Mouse (Mus musculus) hindbrain, embryonic 10.5 days (tissue): ENCODE measurements at regions not wholly inside any gene's neighbourhood (a gene's known extent, or its start where the extent isn't known, plus 50 kb on each side); places are given as distances from the start of the nearest gene placed in this dataset.

Source experiments
- DNase-seq: peaks from one replicate; pipeline ENCODE4 v3.0.0-alpha.2; 2017; ENCODE audit warnings: low spot score
- H3K27ac ChIP-seq: fragments of 300-500 bp; sonication (generic); 2 replicates; pipeline ENCODE4 v1.5.1; 2016; ENCODE audit warnings: mild to moderate bottlenecking, moderate library complexity
- H3K27me3 ChIP-seq: fragments of 300-500 bp; sonication (generic); 2 replicates; pipeline ENCODE4 v1.6.1; 2016; ENCODE audit warnings: mild to moderate bottlenecking; ENCODE audit not compliant: poor library complexity, insufficient read depth, severe bottlenecking
- H3K36me3 ChIP-seq: fragments of 300-500 bp; sonication (generic); 2 replicates; pipeline ENCODE4 v1.6.1; 2016; ENCODE audit warnings: mild to moderate bottlenecking, moderate library complexity
- H3K4me1 ChIP-seq: fragments of 300-500 bp; sonication (generic); replicated peaks from 2 replicates; pipeline ENCODE4 v1.6.1; 2016; ENCODE audit warnings: mild to moderate bottlenecking
- H3K4me3 ChIP-seq: fragments of 300-500 bp; sonication (generic); 2 replicates; pipeline ENCODE4 v1.5.1; 2016; ENCODE audit warnings: mild to moderate bottlenecking, moderate library complexity
- H3K9me3 ChIP-seq: fragments of 300-500 bp; sonication (generic); 2 replicates; pipeline ENCODE4 v1.6.1; 2016; ENCODE audit warnings: mild to moderate bottlenecking, moderate library complexity
- WGBS: fragments of 180-500 bp; shearing (Covaris S2); methylation state at CpG from one replicate; pipeline ENCODE4 v1.1.7; 2016; 5-methylcytosine and 5-hydroxymethylcytosine counted together

DNA sequence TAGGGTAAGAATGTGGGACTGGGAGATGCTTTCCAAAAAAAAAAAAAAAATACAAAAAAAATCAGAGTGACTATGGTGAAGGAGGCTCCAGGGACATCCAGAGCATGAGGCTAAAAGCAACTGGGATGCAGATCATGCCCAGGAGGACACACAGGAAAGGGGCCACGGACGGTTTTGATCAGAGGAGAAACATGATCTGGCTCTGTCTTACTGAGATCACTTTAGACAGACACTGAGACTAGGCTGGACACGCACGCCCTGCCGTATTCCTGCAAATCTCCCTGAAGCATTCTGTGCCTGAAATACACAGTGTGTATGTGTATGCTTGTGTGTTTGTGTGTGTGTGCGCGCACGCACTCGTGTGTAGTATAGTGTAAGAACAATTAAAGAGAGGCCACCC is 167.1 kb downstream of the Dusp6 start:
- H3K27ac ChIP-seq = no peak overlapping the region
- DNase-seq = no peak

DNA sequence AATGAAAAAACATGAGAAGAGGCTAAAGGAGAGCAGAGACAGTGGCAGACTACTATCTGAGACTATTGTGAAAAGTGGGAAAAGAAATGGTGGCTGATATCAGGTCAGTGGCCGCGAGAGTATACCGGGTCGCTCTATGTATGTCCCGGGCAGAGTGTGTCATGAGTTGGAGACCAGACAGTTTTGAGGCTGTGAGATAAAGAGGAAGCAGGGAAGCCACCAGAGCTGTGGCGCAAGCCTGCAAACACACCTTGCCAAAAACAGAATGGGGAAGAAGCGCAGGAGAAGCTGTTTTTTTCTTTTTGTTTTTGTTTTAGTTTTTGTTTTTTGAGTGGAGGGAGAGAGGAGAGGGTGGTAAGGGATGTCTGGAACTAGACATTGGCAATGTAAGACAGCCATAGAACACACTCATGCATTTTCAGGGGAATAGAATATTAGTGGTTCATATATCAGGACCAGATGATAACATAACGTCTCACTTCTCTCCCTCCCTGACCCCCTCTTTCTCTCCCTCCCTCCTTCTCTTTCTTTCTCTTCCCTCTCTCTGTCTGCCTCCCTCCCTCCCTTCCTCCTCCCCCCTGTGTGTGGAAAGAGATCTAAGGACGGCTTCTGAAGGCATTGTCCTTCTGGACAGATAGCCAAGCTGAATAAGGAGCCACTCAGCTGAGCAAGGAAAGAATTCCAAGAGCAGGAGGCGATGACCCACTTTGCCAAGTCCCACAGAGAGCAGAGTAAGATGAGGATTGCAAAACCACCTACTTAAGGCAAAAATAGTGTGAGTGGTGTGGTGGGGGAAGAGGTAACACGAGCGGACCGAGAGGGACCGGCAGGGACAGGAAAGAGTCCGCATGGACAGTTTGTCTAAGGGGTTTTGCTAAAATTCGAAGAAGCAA is 167.9 kb downstream of the Dusp6 start:
- Histone ChIP-seq H3K4me3 (no peak overlapping the region), H3K36me3 (no peaks in the 10 kb centered on the region), H3K27me3 (no peaks in the 10 kb centered on the region), H3K9me3 (no peaks in the 10 kb centered on the region), H3K27ac (peak overlapping the region; percentile 77), H3K4me1 (peaks cover 13% of the 10 kb centered on the region)
- DNase-seq = no peak
- WGBS = 63% methylated on average over 16 of the region's 16 CpGs

More for the DNA sequence above, 167.1 kb downstream of the Dusp6 start:
- Histone ChIP-seq H3K4me1 (peaks cover 13% of the 10 kb centered on the region), H3K36me3 (no peaks in the 10 kb centered on the region), H3K4me3 (no peak overlapping the region), H3K27me3 (no peaks in the 10 kb centered on the region), H3K9me3 (no peaks in the 10 kb centered on the region)
- 62% methylated on average over 9 of the region's 9 CpGs for WGBS

DNA sequence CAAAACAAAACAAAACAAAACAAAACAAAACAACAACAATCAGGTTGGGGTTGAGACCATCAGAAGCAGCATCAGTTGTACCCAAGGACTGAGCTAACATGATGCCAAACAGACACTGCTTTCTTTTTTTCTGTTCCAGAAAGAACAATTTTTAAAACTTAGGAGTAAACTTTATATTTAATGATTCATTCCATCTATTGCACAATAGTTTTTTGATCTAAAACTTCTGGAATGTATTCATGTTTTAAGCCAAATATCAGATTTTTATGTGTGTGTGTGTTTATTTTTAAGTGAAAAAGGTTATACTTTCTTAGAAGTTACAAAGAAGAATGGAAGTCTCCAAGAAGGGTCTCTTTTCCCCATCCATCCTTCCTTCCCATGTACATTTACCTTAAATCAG is 174.0 kb downstream of the Dusp6 start:
- Histone ChIP-seq H3K4me3 (no peak overlapping the region), H3K9me3 (0 out of 2 replicates have a peak, but pooled peaks cover 3% of the 10 kb centered on the region), H3K27ac (no peak overlapping the region), H3K4me1 (peaks cover 2% of the 10 kb centered on the region; the same call in 1 of the 2 replicates), H3K36me3 (no peaks in the 10 kb centered on the region), H3K27me3 (no peaks in the 10 kb centered on the region)
- no peak for DNase-seq

DNA sequence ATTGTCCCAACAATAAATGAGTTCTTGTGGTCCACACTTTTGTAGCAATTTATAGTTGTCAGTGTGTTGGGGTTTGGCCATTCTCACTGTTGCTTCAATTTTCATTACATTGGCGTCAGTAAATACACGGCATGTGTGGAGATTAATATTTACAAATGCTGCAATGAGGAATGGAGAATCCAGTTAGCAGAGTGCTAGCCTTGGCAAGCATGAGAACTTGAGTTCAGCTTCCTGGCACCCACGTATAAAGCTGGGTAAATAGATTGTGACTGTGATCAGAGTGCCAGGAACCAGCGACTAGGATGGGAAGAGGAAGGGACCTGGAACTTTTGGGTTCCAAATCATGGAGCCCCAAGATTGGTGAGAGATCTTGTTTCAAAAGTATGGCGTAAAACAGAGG is 177.1 kb downstream of the Dusp6 start:
- DNase-seq = no peak
- H3K4me3 ChIP-seq = no peak overlapping the region
- H3K27me3 ChIP-seq = no peaks in the 10 kb centered on the region
- WGBS = 91% methylated on average over 5 of the region's 5 CpGs
- H3K9me3 ChIP-seq = peaks cover 10% of the 10 kb centered on the region; the same call in 1 of the 2 replicates
- H3K4me1 ChIP-seq = peaks cover 6% of the 10 kb centered on the region; the same call in 1 of the 2 replicates
- H3K27ac ChIP-seq = no peak overlapping the region
- peaks cover 5% of the 10 kb centered on the region; the same call in 1 of the 2 replicates for H3K36me3 ChIP-seq

DNA sequence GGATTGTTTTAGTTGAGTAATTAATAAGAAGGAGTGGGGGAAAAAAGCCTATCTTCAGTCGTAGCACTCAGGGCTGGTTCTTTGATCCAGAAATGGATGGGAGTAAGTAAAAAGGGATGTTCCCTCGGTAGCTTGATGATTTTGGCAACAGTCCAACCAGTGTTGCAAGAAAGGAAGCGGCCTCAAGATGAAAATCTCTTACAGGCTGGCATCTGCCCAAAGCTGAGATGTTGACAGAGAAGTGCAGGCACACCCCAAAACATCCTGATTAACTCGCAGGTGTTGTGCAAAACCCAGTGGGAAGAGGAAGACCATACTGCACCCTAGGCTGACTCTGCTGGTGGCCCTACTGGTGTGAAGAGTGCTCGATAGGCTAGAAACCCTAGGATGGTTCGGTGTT is 178.0 kb downstream of the Dusp6 start:
- no peak for DNase-seq
- no peaks in the 10 kb centered on the region for H3K27me3 ChIP-seq
- peaks cover 15% of the 10 kb centered on the region; the same call in 1 of the 2 replicates for H3K9me3 ChIP-seq
- no peak overlapping the region for H3K4me3 ChIP-seq
- 76% methylated on average over 6 of the region's 6 CpGs for WGBS
- H3K36me3 ChIP-seq = peaks cover 5% of the 10 kb centered on the region; the same call in 1 of the 2 replicates
- no peak overlapping the region for H3K27ac ChIP-seq
- H3K4me1 ChIP-seq = peaks cover 6% of the 10 kb centered on the region; the same call in 1 of the 2 replicates

DNA sequence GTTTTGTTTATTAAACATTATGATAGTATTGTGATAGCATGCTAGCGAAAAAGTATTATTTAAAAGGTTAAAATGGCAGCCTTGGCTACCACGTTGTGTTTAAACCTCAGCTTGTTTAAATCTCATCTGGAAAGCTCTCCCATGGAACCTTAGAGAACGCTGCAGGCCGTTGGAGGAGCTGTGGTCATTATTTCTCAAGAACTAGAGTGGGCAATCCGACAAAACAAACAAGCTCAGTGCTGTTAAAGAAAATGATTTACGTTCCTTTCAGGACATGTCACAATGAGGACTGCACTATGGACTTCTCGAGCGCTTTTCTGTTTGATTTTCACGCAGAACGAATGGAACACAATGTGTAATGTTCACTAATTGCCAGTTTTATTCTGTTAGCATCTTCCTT is 178.9 kb downstream of the Dusp6 start:
- Histone ChIP-seq H3K4me1 (peaks cover 6% of the 10 kb centered on the region; the same call in 1 of the 2 replicates), H3K4me3 (no peak overlapping the region), H3K36me3 (peaks cover 5% of the 10 kb centered on the region; the same call in 1 of the 2 replicates), H3K27me3 (no peaks in the 10 kb centered on the region), H3K9me3 (peaks cover 12% of the 10 kb centered on the region; the same call in 1 of the 2 replicates), H3K27ac (no peak overlapping the region)
- WGBS = 66% methylated on average over 10 of the region's 10 CpGs
- no peak for DNase-seq

DNA sequence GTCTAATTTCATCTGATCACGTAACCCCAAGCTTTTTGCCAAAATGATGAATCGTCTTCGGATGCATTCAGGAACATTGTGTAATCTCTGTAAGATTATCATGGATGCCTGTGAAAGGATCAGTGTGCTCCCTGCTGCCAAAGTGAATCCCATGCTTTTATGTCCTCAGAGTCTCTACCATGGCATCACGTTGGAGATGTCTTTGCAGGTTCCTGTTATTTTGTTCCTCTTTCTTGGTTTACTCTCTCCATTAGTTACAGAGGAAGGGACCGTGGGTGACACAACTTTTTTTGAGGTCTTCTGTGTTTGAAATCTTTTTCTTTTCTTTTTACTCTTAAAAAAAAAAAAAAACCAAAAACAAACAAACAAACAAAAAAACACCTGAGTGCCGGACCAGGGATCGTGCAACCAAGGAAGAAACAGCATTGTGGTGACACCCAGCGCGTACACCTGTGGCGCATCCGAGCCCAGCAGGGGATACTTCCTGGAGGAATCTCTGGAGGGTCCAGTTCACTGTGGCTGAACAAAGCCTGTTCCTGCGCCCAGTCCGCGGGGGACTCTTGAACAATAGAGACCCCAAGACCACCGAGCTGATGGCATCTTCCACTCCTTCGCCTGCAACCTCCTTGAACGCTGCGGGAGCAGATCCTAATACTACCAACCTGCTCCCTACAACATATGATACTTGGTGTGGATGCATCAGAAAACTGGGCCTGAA is 180.6 kb downstream of the Dusp6 start:
- Histone ChIP-seq H3K4me1 (peaks cover 6% of the 10 kb centered on the region; the same call in 1 of the 2 replicates), H3K36me3 (peaks cover 5% of the 10 kb centered on the region; the same call in 1 of the 2 replicates), H3K27me3 (no peaks in the 10 kb centered on the region), H3K27ac (no peak overlapping the region), H3K9me3 (peaks cover 12% of the 10 kb centered on the region; the same call in 1 of the 2 replicates), H3K4me3 (no peak overlapping the region)
- WGBS = 90% methylated on average over 18 of the region's 18 CpGs
- no peak for DNase-seq

DNA sequence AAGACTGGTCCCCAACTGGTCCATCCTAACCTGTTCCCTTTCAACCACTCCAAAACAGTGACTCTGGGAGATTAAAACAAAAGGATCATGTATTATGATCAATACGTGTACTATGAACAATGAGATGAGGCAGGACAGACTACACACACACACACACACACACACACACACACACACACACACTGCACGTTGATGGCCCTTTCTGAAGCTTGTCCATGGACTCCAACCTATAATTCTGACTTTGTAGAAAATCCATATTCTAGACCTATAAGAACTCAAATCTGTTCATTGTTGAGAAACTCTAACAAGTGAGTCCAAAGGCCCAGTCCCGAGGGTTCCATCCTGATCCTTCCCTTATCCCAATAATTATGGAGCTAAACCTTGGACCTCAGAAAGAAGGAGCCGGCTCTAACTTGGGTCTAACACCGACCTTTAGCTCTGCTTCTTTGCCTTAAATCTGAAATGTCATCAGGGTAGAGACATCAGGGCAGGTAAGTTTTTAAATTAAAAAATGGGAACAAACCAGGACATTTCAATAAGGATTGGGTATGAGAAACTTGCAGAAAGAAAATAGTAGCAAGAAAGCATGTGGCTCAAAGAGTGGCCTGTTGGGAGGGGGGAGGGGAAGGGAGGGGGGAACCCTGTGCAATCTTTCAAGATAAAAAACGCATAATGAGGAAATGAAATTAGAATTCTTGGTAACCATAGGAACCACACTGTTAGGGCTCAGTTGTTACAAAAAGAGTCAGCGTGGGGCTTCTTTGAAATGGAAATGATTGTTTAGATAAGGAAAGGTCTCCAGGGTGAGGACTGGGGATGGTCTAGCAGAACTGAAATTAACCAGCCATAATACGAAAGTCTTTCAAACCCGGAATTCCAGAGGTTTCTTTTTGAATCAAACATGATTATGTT is 187.9 kb downstream of the Dusp6 start:
- 0 out of 2 replicates have a peak overlapping the region, but pooled peaks have one; percentile 6 for H3K4me3 ChIP-seq
- peaks cover 7% of the 10 kb centered on the region for H3K27me3 ChIP-seq
- no peaks in the 10 kb centered on the region for H3K9me3 ChIP-seq
- 27% methylated on average over 9 of the region's 9 CpGs for WGBS
- H3K27ac ChIP-seq = peak overlapping the region; percentile 69
- no peak for DNase-seq
- no peaks in the 10 kb centered on the region for H3K36me3 ChIP-seq
- H3K4me1 ChIP-seq = peaks cover 23% of the 10 kb centered on the region

DNA sequence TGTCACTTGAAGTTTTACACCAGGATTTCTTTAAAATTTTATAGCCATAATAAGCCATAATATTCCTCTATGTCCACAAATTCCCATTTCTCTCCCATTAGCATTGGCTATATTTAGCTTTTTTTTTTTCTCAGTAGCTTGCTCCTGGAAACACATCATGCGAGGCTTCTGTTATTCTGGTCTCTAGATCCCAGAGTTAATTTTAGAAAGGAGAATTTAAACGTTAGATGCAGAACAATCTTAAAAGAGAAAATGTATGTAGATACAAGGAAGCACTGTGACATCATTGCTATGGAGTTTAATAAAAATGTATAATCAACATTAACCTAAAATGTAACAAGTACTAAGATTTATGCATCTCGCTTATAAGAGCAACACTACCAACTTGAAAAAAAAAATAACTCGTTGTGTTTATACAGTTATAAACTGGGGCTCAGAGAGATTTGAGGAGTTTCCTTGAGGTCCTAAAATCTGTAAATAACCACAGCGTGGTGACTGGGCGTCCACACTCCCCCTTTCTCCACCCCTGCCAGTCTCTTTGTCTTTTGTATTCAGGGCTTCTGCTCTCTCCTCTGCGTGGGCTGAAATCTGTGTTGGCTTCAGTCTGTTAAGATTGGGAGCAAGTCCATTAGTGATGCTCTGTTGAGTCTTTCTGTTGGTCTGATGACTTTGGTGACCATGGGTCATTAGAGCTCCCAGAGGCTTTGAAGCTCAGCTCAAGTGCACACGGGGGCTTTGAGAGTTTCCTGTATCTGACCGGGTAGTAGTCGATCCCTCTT is 188.8 kb downstream of the Dusp6 start:
- Histone ChIP-seq H3K27me3 (peaks cover 9% of the 10 kb centered on the region), H3K36me3 (no peaks in the 10 kb centered on the region), H3K4me3 (no peak overlapping the region), H3K4me1 (peaks cover 23% of the 10 kb centered on the region), H3K9me3 (no peaks in the 10 kb centered on the region), H3K27ac (peak overlapping the region; percentile 75)
- 20% methylated on average over 10 of the region's 10 CpGs for WGBS
- DNase-seq = peak; percentile 35

DNA sequence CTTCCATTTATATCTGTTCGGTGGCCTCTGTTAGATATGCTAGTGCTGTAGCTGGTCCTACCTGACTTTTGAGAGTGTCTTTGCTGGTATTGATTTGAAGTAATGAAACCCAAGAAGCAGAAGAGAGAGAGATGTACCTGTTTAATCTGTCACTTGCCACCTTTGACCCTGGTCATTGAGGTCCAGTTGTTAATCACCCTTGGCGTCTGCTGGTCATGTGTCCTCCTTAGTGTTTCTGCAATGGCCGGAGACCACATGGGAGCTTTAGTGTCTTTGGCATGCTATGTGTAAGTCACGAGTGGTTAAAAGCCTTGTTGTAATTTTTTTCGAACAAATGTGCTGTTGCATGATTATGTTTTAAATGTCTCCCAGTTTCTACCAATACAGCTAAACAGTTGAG is 193.1 kb downstream of the Dusp6 start:
- DNase-seq = no peak
- 86% methylated on average over 5 of the region's 5 CpGs for WGBS
- Histone ChIP-seq H3K27me3 (peaks cover 32% of the 10 kb centered on the region), H3K4me1 (peaks cover 38% of the 10 kb centered on the region), H3K4me3 (no peak overlapping the region), H3K27ac (no peak overlapping the region), H3K9me3 (no peaks in the 10 kb centered on the region), H3K36me3 (no peaks in the 10 kb centered on the region)

DNA sequence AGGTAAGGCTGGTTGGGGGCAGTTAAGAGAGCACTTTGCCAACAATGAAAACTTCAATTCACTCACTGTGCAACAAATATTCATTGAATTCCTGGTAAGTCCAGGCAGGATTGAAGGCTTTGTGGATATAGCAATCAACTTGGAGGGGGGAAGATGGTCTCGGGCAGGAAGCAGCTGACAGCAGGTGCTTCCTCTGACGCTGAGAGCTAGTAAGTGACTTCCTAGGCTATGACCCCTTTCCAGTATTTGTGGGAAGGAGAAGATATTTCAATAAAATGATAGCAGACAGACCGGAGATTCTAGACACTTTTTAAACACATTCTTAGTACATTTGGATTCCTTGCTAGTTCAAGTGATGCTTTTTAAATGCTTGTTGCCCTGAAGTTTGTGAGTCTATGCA is 195.0 kb downstream of the Dusp6 start:
- DNase-seq = no peak
- peaks cover 36% of the 10 kb centered on the region for H3K27me3 ChIP-seq
- H3K36me3 ChIP-seq = no peaks in the 10 kb centered on the region
- H3K4me3 ChIP-seq = no peak overlapping the region
- H3K4me1 ChIP-seq = peaks cover 43% of the 10 kb centered on the region
- 83% methylated on average over 3 of the region's 3 CpGs for WGBS
- H3K27ac ChIP-seq = no peak overlapping the region
- H3K9me3 ChIP-seq = no peaks in the 10 kb centered on the region
